Mouse (Mus musculus): ENCODE data around the gene Obscn. TPM values are rescaled to one million over a fixed set of nuclear protein-coding genes. Genes with fewer than 3 reads are reported as not detected.

Obscn gene
- total and polyA plus RNA-seq, 3 experiments = 0.11 to 0.27 TPM; not detected in 1

GRCm38 (mm10) chr11:59174189-59174838, 38.1 kb upstream of the Obscn start:
- DNase-seq (ENCODE audit: low spot score) (no peak), ATAC-seq (ENCODE audit: extremely low read depth, insufficient number of reproducible peaks, low FRiP score, poor library complexity, severe bottlenecking) (no peak)
- peaks cover 15% of the 10 kb centered on the region for H3K4me1 ChIP-seq (ENCODE audit: insufficient read depth, low read depth, low read length)
- TF ChIP-seq TAL1 (conservative IDR thresholded peaks at IDR 0.05; ENCODE audit: low read depth, low read length) = no peak
- no peak for TF ChIP-seq POLR2AphosphoS5 (IDR thresholded peaks at IDR 0.05; ENCODE audit: insufficient replicate concordance, low read depth, low read length)
- no peak for TF ChIP-seq GATA1 (IDR thresholded peaks at IDR 0.05; ENCODE audit: borderline replicate concordance, low read length)
- TF ChIP-seq GATA2 (IDR thresholded peaks at IDR 0.05; ENCODE audit: borderline replicate concordance, low read depth, low read length) = no peak
- TF ChIP-seq CTCF (IDR thresholded peaks at IDR 0.05; ENCODE audit: low read depth, low read length) = no peak
- peaks cover 7% of the 10 kb centered on the region for H3K9me3 ChIP-seq (replicated peaks)
- H3K36me3 ChIP-seq (replicated peaks) = no peaks in the 10 kb centered on the region
- H3K27me3 ChIP-seq (ENCODE audit: insufficient read depth, low read length) = peaks cover 18% of the 10 kb centered on the region
- H3K4me3 ChIP-seq (ENCODE audit: low read depth, low read length) = no peak overlapping the region

GRCm38 (mm10) chr11:59170549-59170948, 34.3 kb upstream of the Obscn start:
- DNase-seq (ENCODE audit: low spot score) = no peak
- Histone ChIP-seq H3K4me1 (ENCODE audit: insufficient read depth, low read depth, low read length) (peaks cover 40% of the 10 kb centered on the region), H3K27me3 (ENCODE audit: insufficient read depth, low read length) (peaks cover 5% of the 10 kb centered on the region; the same call in 1 of the 2 replicates), H3K36me3 (replicated peaks) (no peaks in the 10 kb centered on the region), H3K9me3 (replicated peaks) (no peaks in the 10 kb centered on the region), H3K4me3 (ENCODE audit: low read depth, low read length) (no peak overlapping the region)
- no peak for ATAC-seq (ENCODE audit: extremely low read depth, insufficient number of reproducible peaks, low FRiP score, poor library complexity, severe bottlenecking)
- TF ChIP-seq GATA2 (IDR thresholded peaks at IDR 0.05; ENCODE audit: borderline replicate concordance, low read depth, low read length) (no peak), POLR2AphosphoS5 (IDR thresholded peaks at IDR 0.05; ENCODE audit: insufficient replicate concordance, low read depth, low read length) (no peak), CTCF (IDR thresholded peaks at IDR 0.05; ENCODE audit: low read depth, low read length) (no peak), TAL1 (conservative IDR thresholded peaks at IDR 0.05; ENCODE audit: low read depth, low read length) (no peak), GATA1 (IDR thresholded peaks at IDR 0.05; ENCODE audit: borderline replicate concordance, low read length) (no peak)

GRCm38 (mm10) chr11:59169807-59170206, 33.6 kb upstream of the Obscn start:
- no peak for TF ChIP-seq POLR2AphosphoS5 (IDR thresholded peaks at IDR 0.05; ENCODE audit: insufficient replicate concordance, low read depth, low read length)
- no peak for TF ChIP-seq GATA1 (IDR thresholded peaks at IDR 0.05; ENCODE audit: borderline replicate concordance, low read length)
- no peak for TF ChIP-seq CTCF (IDR thresholded peaks at IDR 0.05; ENCODE audit: low read depth, low read length)
- no peak for TF ChIP-seq GATA2 (IDR thresholded peaks at IDR 0.05; ENCODE audit: borderline replicate concordance, low read depth, low read length)
- DNase-seq (ENCODE audit: low spot score) (no peak), ATAC-seq (ENCODE audit: extremely low read depth, insufficient number of reproducible peaks, low FRiP score, poor library complexity, severe bottlenecking) (no peak)
- Histone ChIP-seq H3K27me3 (ENCODE audit: insufficient read depth, low read length) (peaks cover 1% of the 10 kb centered on the region; the same call in 1 of the 2 replicates), H3K9me3 (replicated peaks) (no peaks in the 10 kb centered on the region), H3K36me3 (replicated peaks) (no peaks in the 10 kb centered on the region), H3K4me3 (ENCODE audit: low read depth, low read length) (no peak overlapping the region), H3K4me1 (ENCODE audit: insufficient read depth, low read depth, low read length) (peaks cover 45% of the 10 kb centered on the region)

GRCm38 (mm10) chr11:59165616-59166241, 29.5 kb upstream of the Obscn start:
- Histone ChIP-seq H3K27me3 (ENCODE audit: insufficient read depth, low read length) (no peaks in the 10 kb centered on the region), H3K4me1 (ENCODE audit: insufficient read depth, low read depth, low read length) (peaks cover 66% of the 10 kb centered on the region), H3K36me3 (replicated peaks) (peaks cover 15% of the 10 kb centered on the region), H3K9me3 (replicated peaks) (no peaks in the 10 kb centered on the region), H3K4me3 (ENCODE audit: low read depth, low read length) (no peak overlapping the region)
- ATAC-seq (ENCODE audit: extremely low read depth, insufficient number of reproducible peaks, low FRiP score, poor library complexity, severe bottlenecking) (no peak), DNase-seq (ENCODE audit: low spot score) (no peak)
- TF ChIP-seq CTCF (IDR thresholded peaks at IDR 0.05; ENCODE audit: low read depth, low read length) (no peak), GATA1 (IDR thresholded peaks at IDR 0.05; ENCODE audit: borderline replicate concordance, low read length) (no peak), POLR2AphosphoS5 (IDR thresholded peaks at IDR 0.05; ENCODE audit: insufficient replicate concordance, low read depth, low read length) (no peak), GATA2 (IDR thresholded peaks at IDR 0.05; ENCODE audit: borderline replicate concordance, low read depth, low read length) (no peak), TAL1 (conservative IDR thresholded peaks at IDR 0.05; ENCODE audit: low read depth, low read length) (no peak)

GRCm38 (mm10) chr11:59164384-59164783, 28.2 kb upstream of the Obscn start:
- H3K4me3 ChIP-seq (ENCODE audit: low read depth, low read length) = peak overlapping the region; percentile 84; the same call in 1 of the 2 replicates
- ATAC-seq (ENCODE audit: extremely low read depth, insufficient number of reproducible peaks, low FRiP score, poor library complexity, severe bottlenecking) (peak; percentile 52), DNase-seq (ENCODE audit: low spot score) (peak; percentile 47)
- TF ChIP-seq POLR2AphosphoS5 (IDR thresholded peaks at IDR 0.05; ENCODE audit: insufficient replicate concordance, low read depth, low read length) (no peak), TAL1 (conservative IDR thresholded peaks at IDR 0.05; ENCODE audit: low read depth, low read length) (peak; percentile 73)
- peaks cover 29% of the 10 kb centered on the region for H3K36me3 ChIP-seq (replicated peaks)
- peaks cover 69% of the 10 kb centered on the region for H3K4me1 ChIP-seq (ENCODE audit: insufficient read depth, low read depth, low read length)
- no peaks in the 10 kb centered on the region for H3K9me3 ChIP-seq (replicated peaks)
- H3K27me3 ChIP-seq (ENCODE audit: insufficient read depth, low read length) = no peaks in the 10 kb centered on the region

GRCm38 (mm10) chr11:59163255-59164236, 27.3 kb upstream of the Obscn start, which contains the start of gene Iba57:
TSS of gene Iba57 (minus strand) at chr11:59163739.
- H3K27me3 ChIP-seq (ENCODE audit: insufficient read depth, low read length) = no peaks in the 10 kb centered on the region
- no peaks in the 10 kb centered on the region for H3K9me3 ChIP-seq (replicated peaks)
- H3K4me1 ChIP-seq (ENCODE audit: insufficient read depth, low read depth, low read length) = peaks cover 65% of the 10 kb centered on the region
- ATAC-seq (ENCODE audit: extremely low read depth, insufficient number of reproducible peaks, low FRiP score, poor library complexity, severe bottlenecking) = peak; percentile 85
- TF ChIP-seq GATA2 (IDR thresholded peaks at IDR 0.05; ENCODE audit: borderline replicate concordance, low read depth, low read length) (no peak), CTCF (IDR thresholded peaks at IDR 0.05; ENCODE audit: low read depth, low read length) (no peak), TAL1 (conservative IDR thresholded peaks at IDR 0.05; ENCODE audit: low read depth, low read length) (no peak; the same call in 1 of the 2 replicates), POLR2AphosphoS5 (IDR thresholded peaks at IDR 0.05; ENCODE audit: insufficient replicate concordance, low read depth, low read length) (no peak), GATA1 (IDR thresholded peaks at IDR 0.05; ENCODE audit: borderline replicate concordance, low read length) (no peak)
- peak within 1 kb of the TSS; percentile 84 for H3K4me3 ChIP-seq (ENCODE audit: low read depth, low read length)
- peaks cover 37% of the 10 kb centered on the region for H3K36me3 ChIP-seq (replicated peaks)
- peak; percentile 98 for DNase-seq (ENCODE audit: low spot score)
